9 mouse cellular contexts compared by ENCODE assay signal in the genomic region with DNA sequence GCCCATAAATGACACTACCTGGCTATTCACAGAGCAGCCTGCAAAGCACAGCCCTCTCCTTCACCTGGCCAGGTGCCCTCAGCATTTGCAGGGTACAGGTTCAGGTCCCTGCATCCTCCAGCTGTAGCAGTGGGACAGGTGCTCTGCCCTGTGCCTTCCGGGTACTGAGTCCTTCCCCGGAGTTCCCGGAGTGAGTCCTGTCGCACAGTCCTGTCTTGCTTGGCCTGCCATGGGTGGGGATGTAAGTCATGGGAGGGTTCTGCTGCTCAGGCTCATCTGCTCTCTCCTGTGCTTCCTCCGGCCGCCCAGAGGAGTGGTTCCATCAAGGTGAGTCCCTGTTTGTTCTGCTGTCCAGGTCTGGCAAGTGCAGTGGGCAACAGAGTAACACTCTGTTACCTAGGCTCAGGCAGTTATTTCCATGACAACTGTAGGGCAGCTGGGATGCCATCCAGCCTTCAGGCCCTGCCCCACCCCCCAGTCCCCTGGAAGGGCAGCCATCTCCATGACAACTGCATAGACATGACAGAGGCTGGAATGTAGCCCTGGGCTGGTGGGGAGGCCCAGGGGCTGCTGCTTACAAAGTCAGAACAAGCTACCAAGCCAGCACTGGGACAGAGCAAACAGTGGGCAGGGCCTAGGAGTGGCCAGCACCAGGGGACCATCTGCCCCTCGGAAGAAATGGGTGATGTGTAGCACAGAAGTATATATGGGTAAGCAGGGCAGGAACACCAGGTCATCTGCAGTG. TPM values are rescaled to one million over a fixed set of nuclear protein-coding genes. Genes with fewer than 3 reads are reported as not detected.
DNase-seq lines count a peak whose midpoint lies in the region; ATAC-seq and TF ChIP-seq lines count a peak whose summit lies in the region.
"Had no signal": no experiment of that assay in that cellular context is flagged by ENCODE, and none has a peak within 500 bp of the region (broad histone marks: within the 10 kb centered on the region; RNA-seq: fewer than 3 reads in every experiment).

No protein-coding gene starts in this region.

- H3K4me3 ChIP-seq in cerebellum, adult 2 months (replicated peaks; ENCODE audit: insufficient read depth, low read depth, low read length) = no peak overlapping the region
- no peak overlapping the region for H3K4me3 ChIP-seq in lung, embryonic 16.5 days (ENCODE audit: low read length)
- no peak overlapping the region for H3K4me3 ChIP-seq in hindbrain, embryonic 14.5 days (replicated peaks; ENCODE audit: low read length)
- H3K4me3 ChIP-seq: erythroblast, embryonic 14.5 days had no signal

- TF ChIP-seq POLR2A in cerebellum, adult 2 months (IDR thresholded peaks at IDR 0.05; ENCODE audit: borderline replicate concordance, insufficient read depth, low read length) = no peak

- no peak for TF ChIP-seq CTCF in cerebellum, adult 2 months (IDR thresholded peaks at IDR 0.05; ENCODE audit: borderline replicate concordance, insufficient read depth, low read depth, low read length)

- no peaks in the 10 kb centered on the region for H3K9me3 ChIP-seq in lung, embryonic 16.5 days (ENCODE audit: control insufficient read depth, low read length)
- no peaks in the 10 kb centered on the region for H3K9me3 ChIP-seq in hindbrain, embryonic 14.5 days (ENCODE audit: control insufficient read depth, low read length)

- H3K9ac ChIP-seq in lung, embryonic 16.5 days (ENCODE audit: low read length) = no peak overlapping the region; the same call in 1 of the 2 replicates
- no peak overlapping the region for H3K9ac ChIP-seq in hindbrain, embryonic 14.5 days

- 37% methylated on average over 7 of the region's 7 CpGs for WGBS in cerebellum, adult 2 months
- WGBS in lung, embryonic 16.5 days = 31% methylated on average over 7 of the region's 7 CpGs
- WGBS in hindbrain, embryonic 14.5 days = 11% methylated on average over 7 of the region's 7 CpGs

- DNase-seq in cerebellum, postnatal 25 days = peak; percentile 19 to 36
- no peak for DNase-seq in cerebellum, adult 2 months
- DNase-seq in lung, postnatal 14 days = no peak
- DNase-seq in hindbrain, embryonic 14.5 days (ENCODE audit: low spot score) = peak; percentile 76
- DNase-seq in retina, embryonic 14.5 days (ENCODE audit: low spot score) = peak; percentile 89
- DNase-seq in thymus, postnatal 4 days = no peak
- DNase-seq in urinary bladder, adult 2 months (ENCODE audit: low spot score) = no peak

- ATAC-seq in lung, embryonic 16.5 days (ENCODE audit: low read depth) = peak; percentile 81
- peak; percentile 83 for ATAC-seq in hindbrain, embryonic 14.5 days (ENCODE audit: low FRiP score)

- H3K36me3 ChIP-seq in lung, embryonic 16.5 days (ENCODE audit: control insufficient read depth, insufficient read depth, low read length) = peaks cover 8% of the 10 kb centered on the region
- peaks cover 87% of the 10 kb centered on the region for H3K36me3 ChIP-seq in hindbrain, embryonic 14.5 days (replicated peaks; ENCODE audit: control insufficient read depth, insufficient read depth)

- H3K27ac ChIP-seq in cerebellum, adult 2 months (ENCODE audit: insufficient read depth, low read length) = no peak overlapping the region
- H3K27ac ChIP-seq in lung, embryonic 16.5 days (ENCODE audit: low read length) = peak overlapping the region; percentile 51
- peak overlapping the region; percentile 58 for H3K27ac ChIP-seq in hindbrain, embryonic 14.5 days

- H3K27me3 ChIP-seq in cerebellum, adult 2 months (ENCODE audit: control insufficient read depth, insufficient read depth, low read length) = no peaks in the 10 kb centered on the region
- no peaks in the 10 kb centered on the region for H3K27me3 ChIP-seq in lung, embryonic 16.5 days (ENCODE audit: control insufficient read depth, insufficient read depth, low read depth, low read length)
- no peaks in the 10 kb centered on the region for H3K27me3 ChIP-seq in hindbrain, embryonic 14.5 days (ENCODE audit: control insufficient read depth, insufficient read depth, low read length)

- H3K4me2 ChIP-seq in lung, embryonic 16.5 days (ENCODE audit: low read depth, low read length) = no peak overlapping the region
- H3K4me2 ChIP-seq in hindbrain, embryonic 14.5 days (replicated peaks) = peak overlapping the region; percentile 19; the same call in 1 of the 2 replicates

- H3K4me1 ChIP-seq in cerebellum, adult 2 months (ENCODE audit: control insufficient read depth, insufficient read depth, low read length) = peaks cover 17% of the 10 kb centered on the region
- peaks cover 23% of the 10 kb centered on the region for H3K4me1 ChIP-seq in lung, embryonic 16.5 days (replicated peaks; ENCODE audit: control insufficient read depth, insufficient read depth, low read length)
- peaks cover 42% of the 10 kb centered on the region for H3K4me1 ChIP-seq in hindbrain, embryonic 14.5 days (replicated peaks; ENCODE audit: control insufficient read depth, insufficient read depth, low read length)

RNA-seq across cellular contexts. Expression of a gene that starts 25.5 kb away (rescaled TPM):
- 20.6 and 23.1 TPM in 2 replicates for polyA plus RNA-seq in cerebellum, adult 2 months (2012; rRNA removed)
- 22.0 and 22.1 TPM in 2 replicates for polyA plus RNA-seq in lung, embryonic 16.5 days (2015; fragmentation: Nextera tagmentation; extraction: Ambion mirVana)
- 26.0 and 28.2 TPM in 2 replicates for polyA plus RNA-seq in hindbrain, embryonic 14.5 days (2014; fragmentation: Nextera tagmentation; extraction: Ambion mirVana)
- 16.5 and 21.5 TPM in 2 replicates for polyA plus RNA-seq in urinary bladder, adult 2 months (2012; rRNA removed)

RNA-seq across cellular contexts. Expression of a gene that starts 26.0 kb away (rescaled TPM):
- polyA plus RNA-seq in cerebellum, adult 2 months (2012; rRNA removed) = 145 and 146 TPM in 2 replicates
- polyA plus RNA-seq in lung, embryonic 16.5 days (2015; fragmentation: Nextera tagmentation; extraction: Ambion mirVana) = 124 and 125 TPM in 2 replicates
- polyA plus RNA-seq in hindbrain, embryonic 14.5 days (2014; fragmentation: Nextera tagmentation; extraction: Ambion mirVana) = 91.6 and 99.4 TPM in 2 replicates
- polyA plus RNA-seq in urinary bladder, adult 2 months (2012; rRNA removed) = 169 and 205 TPM in 2 replicates

RNA-seq across cellular contexts. Expression of a gene that starts 52.7 kb away (rescaled TPM):
- 34.7 and 38.7 TPM in 2 replicates for polyA plus RNA-seq in cerebellum, adult 2 months (2012; rRNA removed)
- polyA plus RNA-seq in lung, embryonic 16.5 days (2015; fragmentation: Nextera tagmentation; extraction: Ambion mirVana) = 34.0 and 36.7 TPM in 2 replicates
- polyA plus RNA-seq in hindbrain, embryonic 14.5 days (2014; fragmentation: Nextera tagmentation; extraction: Ambion mirVana) = 53.2 and 64.6 TPM in 2 replicates
- polyA plus RNA-seq in urinary bladder, adult 2 months (2012; rRNA removed) = 15.6 and 17.3 TPM in 2 replicates

RNA-seq across cellular contexts. Expression of a gene that starts 52.7 kb away (rescaled TPM):
- polyA plus RNA-seq in cerebellum, adult 2 months (2012; rRNA removed) = 202 and 210 TPM in 2 replicates
- 27.0 and 28.7 TPM in 2 replicates for polyA plus RNA-seq in lung, embryonic 16.5 days (2015; fragmentation: Nextera tagmentation; extraction: Ambion mirVana)
- 94.5 and 97.9 TPM in 2 replicates for polyA plus RNA-seq in hindbrain, embryonic 14.5 days (2014; fragmentation: Nextera tagmentation; extraction: Ambion mirVana)
- polyA plus RNA-seq in urinary bladder, adult 2 months (2012; rRNA removed) = 36.6 and 43.0 TPM in 2 replicates

Comparison
In these comparisons a context has a peak if more than half of its experiments do, and no peak if none do; other contexts are left out.
1. DNase-seq: peak in cerebellum, postnatal 25 days (2 of 2), hindbrain, embryonic 14.5 days (single experiment) and retina, embryonic 14.5 days (single experiment); none in cerebellum, adult 2 months (0 of 2), lung, postnatal 14 days (single experiment), thymus, postnatal 4 days (single experiment) and urinary bladder, adult 2 months (single experiment).